Mouse (Mus musculus): ENCODE data around the gene Naxd.
"Not testable (repeated sequence)": the region's sequence is repeated elsewhere in the genome, so short reads cannot be mapped to it uniquely, and the experiment has no call there.

The Naxd gene

GRCm38 (mm10) chr8:11512711-11513110, 15.4 kb downstream of the Naxd start:
- DNase-seq (ENCODE audit: extremely low spot score) = no peak

- no peak for DNase-seq (ENCODE audit: extremely low spot score)
These were observed 15.9 kb downstream of the Naxd start for GRCm38 (mm10) chr8:11513247-11513646.

- DNase-seq (ENCODE audit: extremely low spot score) = no peak
These were observed 19.0 kb downstream of the Naxd start for GRCm38 (mm10) chr8:11516292-11516691.

- no peak for DNase-seq (ENCODE audit: extremely low spot score)
These were observed 20.2 kb downstream of the Naxd start for GRCm38 (mm10) chr8:11517366-11518055.

- no peak for DNase-seq (ENCODE audit: extremely low spot score)
These were observed 20.7 kb downstream of the Naxd start for GRCm38 (mm10) chr8:11518056-11518396.

GRCm38 (mm10) chr8:11518676-11519075, 21.4 kb downstream of the Naxd start:
- DNase-seq (ENCODE audit: extremely low spot score) = no peak

GRCm38 (mm10) chr8:11523331-11523730, 26.0 kb downstream of the Naxd start:
- no peak for DNase-seq (ENCODE audit: extremely low spot score)

- no peak for DNase-seq (ENCODE audit: extremely low spot score)
These were observed 33.0 kb downstream of the Naxd start for GRCm38 (mm10) chr8:11530155-11530770.

- DNase-seq (ENCODE audit: extremely low spot score) = no peak
These were observed 33.5 kb downstream of the Naxd start for GRCm38 (mm10) chr8:11530849-11531248.

- DNase-seq (ENCODE audit: extremely low spot score) = no peak
These were observed 37.2 kb downstream of the Naxd start for GRCm38 (mm10) chr8:11534494-11534893.

- DNase-seq (ENCODE audit: extremely low spot score) = no peak
These were observed 41.7 kb downstream of the Naxd start for GRCm38 (mm10) chr8:11539049-11539448.

GRCm38 (mm10) chr8:11540182-11540581, 42.9 kb downstream of the Naxd start:
- DNase-seq (ENCODE audit: extremely low spot score) = no peak

GRCm38 (mm10) chr8:11542031-11542430, 44.7 kb downstream of the Naxd start:
- DNase-seq (ENCODE audit: extremely low spot score) = no peak

- DNase-seq (ENCODE audit: extremely low spot score) = no peak
These were observed 45.6 kb downstream of the Naxd start for GRCm38 (mm10) chr8:11542866-11543265.

GRCm38 (mm10) chr8:11544386-11544785, 47.1 kb downstream of the Naxd start:
- DNase-seq (ENCODE audit: extremely low spot score) = peak; percentile 22

GRCm38 (mm10) chr8:11547063-11547462, 49.8 kb downstream of the Naxd start:
- no peak for DNase-seq (ENCODE audit: extremely low spot score)

- DNase-seq (ENCODE audit: extremely low spot score) = peak; percentile 66
These were observed 52.4 kb downstream of the Naxd start for GRCm38 (mm10) chr8:11549706-11550105.

- DNase-seq (ENCODE audit: extremely low spot score) = peak; percentile 94
These were observed 53.1 kb downstream of the Naxd start, which contains the start of gene Cars2 for GRCm38 (mm10) chr8:11550281-11550948. TSS of gene Cars2 (minus strand) at chr8:11550783.

- not testable (repeated sequence) for DNase-seq (ENCODE audit: extremely low spot score)
These were observed 54.2 kb downstream of the Naxd start for GRCm38 (mm10) chr8:11551497-11551896.

GRCm38 (mm10) chr8:11552390-11552789, 55.1 kb downstream of the Naxd start:
- DNase-seq (ENCODE audit: extremely low spot score) = no peak

- DNase-seq (ENCODE audit: extremely low spot score) = peak; percentile 98
These were observed 57.8 kb downstream of the Naxd start, which contains the start of gene Ing1 for GRCm38 (mm10) chr8:11554799-11555719. TSS of gene Ing1 (plus strand) at chr8:11555571.
